Mouse (Mus musculus) right cerebral cortex, adult 2 months (tissue): ENCODE data around the gene Gtse1.

Experiments
- DNase-seq, 2 experiments: peaks; one replicate each; pipeline ENCODE4 v3.0.0; 2021 to 2022; ENCODE audit warnings: low spot score in 2 of 2

The Gtse1 gene

DNA sequence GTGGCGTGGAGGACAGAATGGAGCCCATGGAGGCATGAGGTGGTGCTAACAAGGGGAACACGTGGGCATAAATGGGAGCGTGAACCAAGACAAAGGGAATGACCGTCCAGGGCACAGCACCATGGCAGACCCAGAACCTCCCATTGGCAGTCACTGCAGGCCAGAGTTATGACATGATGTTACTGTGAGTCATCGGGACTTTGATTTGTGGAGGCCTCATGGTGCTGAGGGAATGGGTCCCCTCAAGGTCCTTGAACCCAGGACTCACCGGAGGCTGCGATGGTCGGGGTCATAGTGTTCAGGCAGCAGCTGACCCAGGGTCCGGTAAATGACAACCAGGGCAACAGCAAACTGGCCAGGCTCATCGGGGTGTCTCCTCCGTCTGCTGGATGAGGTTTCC lies 62.3 kb downstream of the Gtse1 start:
- no peak for DNase-seq
